In the genomic region with DNA sequence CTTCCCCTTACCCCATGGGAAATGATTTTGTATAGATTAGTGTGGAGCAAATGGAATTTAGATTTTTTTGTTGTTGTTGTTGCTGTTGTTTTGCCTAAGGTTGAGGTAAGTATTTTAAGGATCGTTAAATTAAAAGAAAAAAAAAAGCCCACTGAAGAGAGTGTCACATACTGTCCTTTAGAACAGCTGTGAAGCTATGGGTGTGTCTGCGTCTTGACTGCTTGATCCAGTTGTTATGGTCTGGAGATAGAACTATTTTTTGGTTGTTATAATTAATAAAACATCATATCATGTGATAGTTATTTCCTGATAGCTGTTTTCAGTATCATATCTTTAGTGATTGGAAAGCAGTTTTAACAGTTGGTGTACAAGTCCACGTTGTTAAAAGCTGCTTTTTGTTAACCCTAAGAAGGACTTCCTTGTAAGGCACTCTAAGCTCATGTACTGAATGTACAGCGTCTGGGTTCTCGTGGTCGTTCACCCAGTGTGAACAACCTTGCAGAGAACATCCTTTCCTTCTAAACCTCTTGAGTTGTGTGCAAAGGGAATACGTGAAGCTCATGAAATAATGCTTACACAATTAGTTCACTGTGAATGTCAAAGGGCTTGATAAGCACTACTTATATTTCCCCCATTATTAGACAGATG, we compare ENCODE assay signal across 8 mouse cellular contexts. TPM values are rescaled to one million over a fixed set of nuclear protein-coding genes. Genes with fewer than 3 reads are reported as not detected.
A peak's percentile ranks its signal among the peaks of the same experiment; 100 is the strongest.
DNase-seq lines count a peak whose midpoint lies in the region; ATAC-seq and TF ChIP-seq lines count a peak whose summit lies in the region.

No protein-coding gene starts in this region.

- no peak for ATAC-seq in hindbrain, embryonic 12.5 days (ENCODE audit: low FRiP score)

- no peak overlapping the region; the same call in 1 of the 2 replicates for H3K9ac ChIP-seq in heart, adult 2 months (ENCODE audit: low read depth, low read length)
- peak overlapping the region; percentile 93; the same call in 1 of the 2 replicates for H3K9ac ChIP-seq in hindbrain, embryonic 12.5 days

- WGBS in heart, adult 2 months: 25% methylated on average over 7 of the region's 7 CpGs
- WGBS in hindbrain, embryonic 12.5 days: 78% methylated on average over 7 of the region's 7 CpGs
- WGBS in midbrain, embryonic 10.5 days: 87% methylated on average over 7 of the region's 7 CpGs

- TF ChIP-seq CTCF in heart, adult 2 months (IDR thresholded peaks at IDR 0.05): no peak

- no peak overlapping the region for H3K27ac ChIP-seq in heart, adult 2 months
- no peak overlapping the region for H3K27ac ChIP-seq in hindbrain, embryonic 12.5 days
- H3K27ac ChIP-seq in midbrain, embryonic 10.5 days (replicated peaks): no peak overlapping the region

- H3K4me3 ChIP-seq in heart, adult 2 months: peak overlapping the region; percentile 70
- peak overlapping the region; percentile 97 for H3K4me3 ChIP-seq in hindbrain, embryonic 12.5 days
- peak overlapping the region; percentile 95 for H3K4me3 ChIP-seq in midbrain, embryonic 10.5 days

- intact Hi-C loops in heart, adult 2 months (cut with DNase I): loop anchor here (5.0 to 10.0 kb wide), 3 partner anchors 53 to 260 kb away; no protein-coding TSS in a partner anchor

- H3K36me3 ChIP-seq in heart, adult 2 months (ENCODE audit: control insufficient read depth, insufficient read depth, low read length): no peaks in the 10 kb centered on the region; the same call in none of the 2 replicates
- peaks cover 9% of the 10 kb centered on the region for H3K36me3 ChIP-seq in hindbrain, embryonic 12.5 days
- peaks cover 10% of the 10 kb centered on the region for H3K36me3 ChIP-seq in midbrain, embryonic 10.5 days

- peak overlapping the region; percentile 68 for H3K4me2 ChIP-seq in hindbrain, embryonic 12.5 days (replicated peaks)

- H3K9me3 ChIP-seq in hindbrain, embryonic 12.5 days (replicated peaks): no peaks in the 10 kb centered on the region
- no peaks in the 10 kb centered on the region for H3K9me3 ChIP-seq in midbrain, embryonic 10.5 days (replicated peaks)

- H3K79me2 ChIP-seq in heart, adult 2 months (replicated peaks; ENCODE audit: control insufficient read depth, insufficient read depth, low read length): peaks cover 6% of the 10 kb centered on the region; the same call in 1 of the 2 replicates

- TF ChIP-seq POLR2A in heart, adult 2 months (IDR thresholded peaks at IDR 0.05; ENCODE audit: insufficient read depth, low read depth, low read length): no peak

- no peaks in the 10 kb centered on the region for H3K27me3 ChIP-seq in heart, adult 2 months (ENCODE audit: control insufficient read depth, insufficient read depth, low read length)
- no peaks in the 10 kb centered on the region for H3K27me3 ChIP-seq in hindbrain, embryonic 12.5 days
- H3K27me3 ChIP-seq in midbrain, embryonic 10.5 days (ENCODE audit: low read depth, poor library complexity, severe bottlenecking): no peaks in the 10 kb centered on the region

- H3K4me1 ChIP-seq in heart, adult 2 months (ENCODE audit: control insufficient read depth, insufficient read depth, low read length): peaks cover 15% of the 10 kb centered on the region
- H3K4me1 ChIP-seq in hindbrain, embryonic 12.5 days: peaks cover 20% of the 10 kb centered on the region
- peaks cover 22% of the 10 kb centered on the region for H3K4me1 ChIP-seq in midbrain, embryonic 10.5 days

- TF ChIP-seq EP300 in heart, adult 2 months (IDR thresholded peaks at IDR 0.05; ENCODE audit: insufficient read depth, low read depth, low read length): no peak

- no peak for DNase-seq in heart, adult 2 months
- no peak for DNase-seq in heart, adult 18-20 months
- peak; percentile 36 for DNase-seq in MEL-GATA-1-ER (ENCODE audit: extremely low read depth, low read depth)
- DNase-seq in midbrain, embryonic 10.5 days (ENCODE audit: low spot score): no peak
- DNase-seq in right cerebral cortex, postnatal 36 days (ENCODE audit: low spot score in 2 of 2): no peak
- no peak for DNase-seq in layer of hippocampus, postnatal 25 days (ENCODE audit: extremely low spot score in 1 of 2, low spot score in 1 of 2)
- no peak for DNase-seq in cerebellum, adult 11-12 months

RNA-seq across cellular contexts. Expression of a gene that starts 12.9 kb away (rescaled TPM):
- 10 to 100 TPM; 21.1 to 22.9 TPM for total RNA-seq in heart, adult 2 months (2021)
- 4.2 and 8.0 TPM in 2 replicates for polyA plus RNA-seq in heart, adult 2 months (2012; rRNA removed)
- 10 to 100 TPM; 20.3 to 31.3 TPM for total RNA-seq in heart, adult 18-20 months (2021)
- 103 and 113 TPM in 2 replicates for polyA plus RNA-seq in hindbrain, embryonic 12.5 days (2016; fragmentation: Nextera tagmentation; extraction: Ambion mirVana)
- 48.8 and 57.6 TPM in 2 replicates for polyA plus RNA-seq in midbrain, embryonic 10.5 days (2016; fragmentation: Nextera tagmentation; extraction: Ambion mirVana)
- total RNA-seq in layer of hippocampus, postnatal 25 days (2021): 100 to 1,000 TPM; 118 to 120 TPM

RNA-seq across cellular contexts. Expression of a gene that starts 39.1 kb away (rescaled TPM):
- total RNA-seq in heart, adult 2 months (2021): 10 to 100 TPM; 25.4 to 26.1 TPM
- polyA plus RNA-seq in heart, adult 2 months (2012; rRNA removed): 12.3 and 34.2 TPM in 2 replicates
- 10 to 100 TPM; 27.0 to 27.9 TPM for total RNA-seq in heart, adult 18-20 months (2021)
- polyA plus RNA-seq in hindbrain, embryonic 12.5 days (2016; fragmentation: Nextera tagmentation; extraction: Ambion mirVana): 73.3 and 77.5 TPM in 2 replicates
- polyA plus RNA-seq in midbrain, embryonic 10.5 days (2016; fragmentation: Nextera tagmentation; extraction: Ambion mirVana): 59.0 and 65.0 TPM in 2 replicates
- total RNA-seq in layer of hippocampus, postnatal 25 days (2021): 10 to 100 TPM; 47.8 to 49.1 TPM

RNA-seq across cellular contexts. Expression of a gene that starts 39.5 kb away (rescaled TPM):
- total RNA-seq in heart, adult 2 months (2021): 10 to 100 TPM; 34.5 to 35.4 TPM
- 12.4 and 26.1 TPM in 2 replicates for polyA plus RNA-seq in heart, adult 2 months (2012; rRNA removed)
- total RNA-seq in heart, adult 18-20 months (2021): 10 to 100 TPM; 31.6 to 36.2 TPM
- 113 and 119 TPM in 2 replicates for polyA plus RNA-seq in hindbrain, embryonic 12.5 days (2016; fragmentation: Nextera tagmentation; extraction: Ambion mirVana)
- polyA plus RNA-seq in midbrain, embryonic 10.5 days (2016; fragmentation: Nextera tagmentation; extraction: Ambion mirVana): 121 and 125 TPM in 2 replicates
- 10 to 100 TPM; 53.3 to 54.2 TPM for total RNA-seq in layer of hippocampus, postnatal 25 days (2021)
